Mouse (Mus musculus): ENCODE results near the gene Rpf2. TPM values are rescaled to one million over a fixed set of nuclear protein-coding genes. Genes with fewer than 3 reads are reported as not detected.

The Rpf2 gene
- polyA plus RNA-seq, 1 experiment from 2014 or later = 74.8 TPM

GRCm38 (mm10) chr10:40232442-40232841 lies 14.4 kb downstream of the Rpf2 start:
- Histone ChIP-seq H3K9me3 (no peaks in the 10 kb centered on the region), H3K36me3 (peaks cover 92% of the 10 kb centered on the region), H3K27me3 (ENCODE audit: insufficient read depth, poor library complexity, severe bottlenecking) (no peaks in the 10 kb centered on the region), H3K4me3 (no peak overlapping the region), H3K27ac (no peak overlapping the region), H3K4me1 (replicated peaks) (no peaks in the 10 kb centered on the region)
- WGBS = 90% methylated on average over 7 of the region's 7 CpGs
- DNase-seq (ENCODE audit: low spot score) = no peak

- no peaks in the 10 kb centered on the region for H3K27me3 ChIP-seq (ENCODE audit: insufficient read depth, poor library complexity, severe bottlenecking)
- 98% methylated on average over 1 of the region's 1 CpGs for WGBS
- no peak for DNase-seq (ENCODE audit: low spot score)
- peaks cover 93% of the 10 kb centered on the region for H3K36me3 ChIP-seq
- H3K4me3 ChIP-seq = no peak overlapping the region
- H3K9me3 ChIP-seq = no peaks in the 10 kb centered on the region
- H3K4me1 ChIP-seq (replicated peaks) = no peaks in the 10 kb centered on the region
- H3K27ac ChIP-seq = no peak overlapping the region
These were observed 17.1 kb downstream of the Rpf2 start for GRCm38 (mm10) chr10:40229725-40230124.

- Histone ChIP-seq H3K27me3 (ENCODE audit: insufficient read depth, poor library complexity, severe bottlenecking) (no peaks in the 10 kb centered on the region), H3K27ac (no peak overlapping the region), H3K4me3 (no peak overlapping the region), H3K4me1 (replicated peaks) (no peaks in the 10 kb centered on the region), H3K9me3 (0 out of 2 replicates have a peak, but pooled peaks cover 2% of the 10 kb centered on the region), H3K36me3 (peaks cover 94% of the 10 kb centered on the region)
- no peak for DNase-seq (ENCODE audit: low spot score)
- whole genome bisulfite sequencing = 93% methylated on average over 4 of the region's 4 CpGs
These were observed 19.1 kb downstream of the Rpf2 start for GRCm38 (mm10) chr10:40227660-40228303.

- no peak for DNase-seq (ENCODE audit: low spot score)
- peaks cover 19% of the 10 kb centered on the region for H3K9me3 ChIP-seq
These were observed 28.0 kb downstream of the Rpf2 start for GRCm38 (mm10) chr10:40218874-40219273.

GRCm38 (mm10) chr10:40212443-40213169 lies 34.2 kb downstream of the Rpf2 start:
- Histone ChIP-seq H3K36me3 (no peaks in the 10 kb centered on the region), H3K27me3 (ENCODE audit: insufficient read depth, poor library complexity, severe bottlenecking) (no peaks in the 10 kb centered on the region), H3K27ac (no peak overlapping the region), H3K9me3 (no peaks in the 10 kb centered on the region), H3K4me3 (no peak overlapping the region), H3K4me1 (replicated peaks) (0 out of 2 replicates have a peak, but pooled peaks cover 5% of the 10 kb centered on the region)
- 40% methylated on average over 13 of the region's 13 CpGs for WGBS
- DNase-seq (ENCODE audit: low spot score) = peak; percentile 86

More at GRCm38 (mm10) chr10:40218874-40219273, 28.0 kb downstream of the Rpf2 start:
- peaks cover 32% of the 10 kb centered on the region for H3K36me3 ChIP-seq
- H3K27ac ChIP-seq = no peak overlapping the region
- no peak overlapping the region for H3K4me3 ChIP-seq
- H3K27me3 ChIP-seq (ENCODE audit: insufficient read depth, poor library complexity, severe bottlenecking) = no peaks in the 10 kb centered on the region
- 85% methylated on average over 3 of the region's 3 CpGs for WGBS
- no peaks in the 10 kb centered on the region for H3K4me1 ChIP-seq (replicated peaks)

GRCm38 (mm10) chr10:40195001-40195400 lies 51.8 kb downstream of the Rpf2 start:
- peaks cover 18% of the 10 kb centered on the region for H3K4me1 ChIP-seq (replicated peaks)
- H3K4me3 ChIP-seq = no peak overlapping the region
- DNase-seq (ENCODE audit: low spot score) = no peak
- no peaks in the 10 kb centered on the region for H3K27me3 ChIP-seq (ENCODE audit: insufficient read depth, poor library complexity, severe bottlenecking)
- H3K9me3 ChIP-seq = no peaks in the 10 kb centered on the region
- no peaks in the 10 kb centered on the region for H3K36me3 ChIP-seq
- WGBS = 89% methylated on average over 6 of the region's 6 CpGs
- H3K27ac ChIP-seq = no peak overlapping the region

GRCm38 (mm10) chr10:40192010-40192935 lies 54.6 kb downstream of the Rpf2 start:
- WGBS = 61% methylated on average over 18 of the region's 18 CpGs
- Histone ChIP-seq H3K9me3 (no peaks in the 10 kb centered on the region), H3K4me1 (replicated peaks) (peaks cover 22% of the 10 kb centered on the region), H3K27ac (0 out of 2 replicates have a peak overlapping the region, but pooled peaks have one; percentile 29), H3K36me3 (no peaks in the 10 kb centered on the region), H3K4me3 (no peak overlapping the region), H3K27me3 (ENCODE audit: insufficient read depth, poor library complexity, severe bottlenecking) (no peaks in the 10 kb centered on the region)
- DNase-seq (ENCODE audit: low spot score) = peak; percentile 17

- peak; percentile 9 for DNase-seq (ENCODE audit: low spot score)
- H3K36me3 ChIP-seq = no peaks in the 10 kb centered on the region
- no peaks in the 10 kb centered on the region for H3K27me3 ChIP-seq (ENCODE audit: insufficient read depth, poor library complexity, severe bottlenecking)
- no peaks in the 10 kb centered on the region for H3K9me3 ChIP-seq
- peaks cover 22% of the 10 kb centered on the region for H3K4me1 ChIP-seq (replicated peaks)
- WGBS = 55% methylated on average over 22 of the region's 22 CpGs
- no peak overlapping the region for H3K4me3 ChIP-seq
- 0 out of 2 replicates have a peak overlapping the region, but pooled peaks have one; percentile 29 for H3K27ac ChIP-seq
These were observed 55.4 kb downstream of the Rpf2 start for GRCm38 (mm10) chr10:40191338-40191979.

- no peak for DNase-seq (ENCODE audit: low spot score)
- Histone ChIP-seq H3K9me3 (no peaks in the 10 kb centered on the region), H3K4me3 (no peak overlapping the region), H3K27me3 (ENCODE audit: insufficient read depth, poor library complexity, severe bottlenecking) (no peaks in the 10 kb centered on the region), H3K36me3 (no peaks in the 10 kb centered on the region), H3K4me1 (replicated peaks) (peaks cover 22% of the 10 kb centered on the region), H3K27ac (no peak overlapping the region)
- WGBS = 85% methylated on average over 8 of the region's 8 CpGs
These were observed 56.0 kb downstream of the Rpf2 start for GRCm38 (mm10) chr10:40190871-40191270.

GRCm38 (mm10) chr10:40189689-40190088 lies 57.1 kb downstream of the Rpf2 start:
- H3K4me3 ChIP-seq = no peak overlapping the region
- H3K4me1 ChIP-seq (replicated peaks) = peaks cover 22% of the 10 kb centered on the region
- H3K27ac ChIP-seq = no peak overlapping the region
- H3K27me3 ChIP-seq (ENCODE audit: insufficient read depth, poor library complexity, severe bottlenecking) = no peaks in the 10 kb centered on the region
- H3K9me3 ChIP-seq = no peaks in the 10 kb centered on the region
- no peak for DNase-seq (ENCODE audit: low spot score)
- WGBS = 88% methylated on average over 2 of the region's 2 CpGs
- no peaks in the 10 kb centered on the region for H3K36me3 ChIP-seq

GRCm38 (mm10) chr10:40188831-40189230 lies 58.0 kb downstream of the Rpf2 start:
- H3K27me3 ChIP-seq (ENCODE audit: insufficient read depth, poor library complexity, severe bottlenecking) = no peaks in the 10 kb centered on the region
- 54% methylated on average over 3 of the region's 3 CpGs for WGBS
- H3K9me3 ChIP-seq = no peaks in the 10 kb centered on the region
- peak; percentile 17 for DNase-seq (ENCODE audit: low spot score)
- H3K4me3 ChIP-seq = no peak overlapping the region
- no peak overlapping the region for H3K27ac ChIP-seq
- H3K4me1 ChIP-seq (replicated peaks) = peaks cover 22% of the 10 kb centered on the region
- no peaks in the 10 kb centered on the region for H3K36me3 ChIP-seq

- Histone ChIP-seq H3K27me3 (ENCODE audit: insufficient read depth, poor library complexity, severe bottlenecking) (no peaks in the 10 kb centered on the region), H3K9me3 (no peaks in the 10 kb centered on the region), H3K4me1 (replicated peaks) (0 out of 2 replicates have a peak, but pooled peaks cover 7% of the 10 kb centered on the region), H3K27ac (no peak overlapping the region), H3K4me3 (no peak overlapping the region), H3K36me3 (no peaks in the 10 kb centered on the region)
- peak; percentile 33 for DNase-seq (ENCODE audit: low spot score)
These were observed 60.9 kb downstream of the Rpf2 start for GRCm38 (mm10) chr10:40185956-40186355.
